Mouse (Mus musculus) heart, embryonic 12.5 days (tissue): Measurements from ENCODE around the gene Ptpn23. TPM values are rescaled to one million over a fixed set of nuclear protein-coding genes. Genes with fewer than 3 reads are reported as not detected.
A peak's percentile ranks its signal among the peaks of the same experiment; 100 is the strongest.

Experiments
- ATAC-seq: fragments of 200-750 bp; cut with Nextera tagmentation; 2 replicates; pipeline ENCODE4 v1.8.0; 2017; ENCODE audit warnings: moderate TSS enrichment, moderate library complexity; ENCODE audit not compliant: insufficient number of reproducible peaks, low FRiP score
- H3K27ac ChIP-seq: fragments of 300-500 bp; sonication (generic); 2 replicates; pipeline ENCODE4 v1.5.1; 2016; ENCODE audit warnings: mild to moderate bottlenecking, moderate library complexity; ENCODE audit not compliant: poor library complexity, severe bottlenecking
- H3K27me3 ChIP-seq: fragments of 300-500 bp; sonication (generic); replicated peaks from 2 replicates; pipeline ENCODE4 v1.6.1; 2016; ENCODE audit warnings: mild to moderate bottlenecking, moderate library complexity
- H3K36me3 ChIP-seq: fragments of 300-500 bp; sonication (generic); 2 replicates; pipeline ENCODE4 v1.6.1; 2016; ENCODE audit warnings: mild to moderate bottlenecking, moderate library complexity
- H3K4me1 ChIP-seq: fragments of 300-500 bp; sonication (generic); replicated peaks from 2 replicates; pipeline ENCODE4 v1.6.1; 2016; ENCODE audit warnings: mild to moderate bottlenecking
- H3K4me2 ChIP-seq: fragments of 300-500 bp; sonication (generic); 2 replicates; pipeline ENCODE4 v1.6.1; 2016; ENCODE audit warnings: mild to moderate bottlenecking, moderate library complexity
- H3K4me3 ChIP-seq: fragments of 300-500 bp; sonication (generic); 2 replicates; pipeline ENCODE4 v1.5.1; 2016; ENCODE audit warnings: mild to moderate bottlenecking
- H3K9ac ChIP-seq: fragments of 300-500 bp; sonication (generic); 2 replicates; pipeline ENCODE4 v1.6.1; 2016; ENCODE audit warnings: mild to moderate bottlenecking, moderate library complexity
- H3K9me3 ChIP-seq: fragments of 300-500 bp; sonication (generic); replicated peaks from 2 replicates; pipeline ENCODE4 v1.6.1; 2016; ENCODE audit warnings: mild to moderate bottlenecking, moderate library complexity
- WGBS: fragments of 180-500 bp; shearing (Covaris S2); methylation state at CpG from one replicate; pipeline ENCODE4 v1.1.7; 2016; 5-methylcytosine and 5-hydroxymethylcytosine counted together
- polyA plus RNA-seq: library from polyadenylated mRNA; unstranded; fragments of >200 nt; fragmentation: Nextera tagmentation; extraction: Ambion mirVana; gene quantifications from 2 replicates; pipeline ENCODE4 v1.2.1, GENCODE M21; 2016

Ptpn23 gene
- polyA plus RNA-seq = 13.6 and 14.0 TPM in 2 replicates

GRCm38 (mm10) chr9:110408099-110408773, at the start of gene Ptpn23:
Gene Ptpn23 (minus strand): TSS chr9:110408213.
- H3K36me3 ChIP-seq = 0 out of 2 replicates have a peak, but pooled peaks cover 18% of the 10 kb centered on the region
- ATAC-seq = peak; percentile 97

GRCm38 (mm10) chr9:110452523-110452922, 44.5 kb upstream of the Ptpn23 start:
- Histone ChIP-seq H3K4me1 (peaks cover 4% of the 10 kb centered on the region; the same call in 1 of the 2 replicates), H3K4me2 (no peak overlapping the region), H3K9ac (no peak overlapping the region), H3K9me3 (no peaks in the 10 kb centered on the region), H3K27ac (no peak overlapping the region), H3K27me3 (no peaks in the 10 kb centered on the region), H3K4me3 (no peak overlapping the region), H3K36me3 (peaks cover 19% of the 10 kb centered on the region)
- ATAC-seq = no peak
- 69% methylated on average over 3 of the region's 3 CpGs for whole genome bisulfite sequencing

More at GRCm38 (mm10) chr9:110408099-110408773, at the start of gene Ptpn23:
- peaks cover 15% of the 10 kb centered on the region for H3K4me1 ChIP-seq
- H3K4me3 ChIP-seq = peak within 1 kb of the TSS; percentile 91
- H3K4me2 ChIP-seq = peak within 1 kb of the TSS; percentile 90
- no peaks in the 10 kb centered on the region for H3K27me3 ChIP-seq
- H3K27ac ChIP-seq = peak within 1 kb of the TSS; percentile 76
- under 1% methylated on average over 38 of the region's 39 CpGs for WGBS
- peak within 1 kb of the TSS; percentile 89 for H3K9ac ChIP-seq
- no peaks in the 10 kb centered on the region for H3K9me3 ChIP-seq

- no peak overlapping the region for H3K4me3 ChIP-seq
- peak; percentile 33; the same call in 1 of the 2 replicates for ATAC-seq
- no peak overlapping the region for H3K4me2 ChIP-seq
- no peaks in the 10 kb centered on the region for H3K27me3 ChIP-seq
- no peaks in the 10 kb centered on the region for H3K4me1 ChIP-seq
- H3K27ac ChIP-seq = no peak overlapping the region
- H3K9me3 ChIP-seq = no peaks in the 10 kb centered on the region
- 32% methylated on average over 11 of the region's 11 CpGs for WGBS
- H3K36me3 ChIP-seq = peaks cover 25% of the 10 kb centered on the region
- no peak overlapping the region for H3K9ac ChIP-seq
These were observed 41.0 kb upstream of the Ptpn23 start for GRCm38 (mm10) chr9:110448857-110449617.

GRCm38 (mm10) chr9:110448356-110448755, 40.3 kb upstream of the Ptpn23 start:
- Histone ChIP-seq H3K9ac (no peak overlapping the region), H3K4me1 (no peaks in the 10 kb centered on the region)

GRCm38 (mm10) chr9:110440559-110440958, 32.5 kb upstream of the Ptpn23 start:
- H3K4me3 ChIP-seq = no peak overlapping the region
- H3K9me3 ChIP-seq = no peaks in the 10 kb centered on the region
- H3K36me3 ChIP-seq = peaks cover 55% of the 10 kb centered on the region
- H3K9ac ChIP-seq = no peak overlapping the region
- ATAC-seq = no peak
- no peaks in the 10 kb centered on the region for H3K27me3 ChIP-seq
- no peaks in the 10 kb centered on the region for H3K4me1 ChIP-seq
- H3K27ac ChIP-seq = no peak overlapping the region
- 87% methylated on average over 6 of the region's 6 CpGs for WGBS
- no peak overlapping the region for H3K4me2 ChIP-seq

More at GRCm38 (mm10) chr9:110448356-110448755, 40.3 kb upstream of the Ptpn23 start:
- Histone ChIP-seq H3K9me3 (no peaks in the 10 kb centered on the region), H3K27me3 (no peaks in the 10 kb centered on the region), H3K4me3 (no peak overlapping the region), H3K27ac (no peak overlapping the region), H3K36me3 (peaks cover 30% of the 10 kb centered on the region), H3K4me2 (no peak overlapping the region)
- no peak for ATAC-seq
- 79% methylated on average over 15 of the region's 15 CpGs for WGBS

GRCm38 (mm10) chr9:110440049-110440448, 32.0 kb upstream of the Ptpn23 start:
- no peak overlapping the region for H3K4me3 ChIP-seq
- no peaks in the 10 kb centered on the region for H3K9me3 ChIP-seq
- no peaks in the 10 kb centered on the region for H3K4me1 ChIP-seq
- no peak overlapping the region for H3K27ac ChIP-seq
- peaks cover 60% of the 10 kb centered on the region for H3K36me3 ChIP-seq
- ATAC-seq = no peak
- no peak overlapping the region for H3K4me2 ChIP-seq
- WGBS = 49% methylated on average over 5 of the region's 5 CpGs
- H3K9ac ChIP-seq = no peak overlapping the region
- no peaks in the 10 kb centered on the region for H3K27me3 ChIP-seq

- WGBS = 90% methylated on average over 11 of the region's 11 CpGs
- no peak overlapping the region for H3K4me2 ChIP-seq
- peaks cover 55% of the 10 kb centered on the region for H3K36me3 ChIP-seq
- H3K9me3 ChIP-seq = no peaks in the 10 kb centered on the region
- H3K27me3 ChIP-seq = no peaks in the 10 kb centered on the region
- H3K4me3 ChIP-seq = no peak overlapping the region
- no peak overlapping the region for H3K9ac ChIP-seq
- no peak for ATAC-seq
- H3K27ac ChIP-seq = no peak overlapping the region
- no peaks in the 10 kb centered on the region for H3K4me1 ChIP-seq
These were observed 28.0 kb upstream of the Ptpn23 start for GRCm38 (mm10) chr9:110436041-110436440.

DNA sequence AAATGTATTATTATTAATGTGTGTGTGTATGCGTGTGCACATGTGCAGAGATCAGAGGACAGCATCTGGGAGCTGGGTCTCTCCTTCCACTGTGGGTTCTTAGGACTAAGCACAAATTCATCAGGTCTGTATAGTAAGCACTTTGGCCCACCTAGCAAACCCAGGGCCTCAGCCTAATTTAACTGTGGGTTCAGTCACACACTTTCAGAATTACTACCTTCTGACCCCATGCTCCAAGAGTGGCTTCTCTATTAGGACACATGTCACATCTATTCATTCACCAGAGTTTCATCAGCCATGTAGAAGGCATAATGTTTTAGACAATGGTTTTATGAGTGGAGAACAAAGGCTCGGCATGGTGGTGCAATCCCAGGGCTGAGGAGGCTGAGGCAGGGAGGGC, 25.0 kb upstream of the Ptpn23 start:
- no peak for ATAC-seq
- WGBS = 90% methylated on average over 2 of the region's 2 CpGs
- Histone ChIP-seq H3K9me3 (no peaks in the 10 kb centered on the region), H3K4me3 (no peak overlapping the region), H3K27ac (no peak overlapping the region), H3K36me3 (peaks cover 71% of the 10 kb centered on the region), H3K9ac (no peak overlapping the region), H3K4me2 (no peak overlapping the region), H3K4me1 (no peaks in the 10 kb centered on the region), H3K27me3 (no peaks in the 10 kb centered on the region)

- Histone ChIP-seq H3K36me3 (peaks cover 68% of the 10 kb centered on the region), H3K27ac (no peak overlapping the region), H3K27me3 (no peaks in the 10 kb centered on the region), H3K9me3 (no peaks in the 10 kb centered on the region), H3K4me3 (no peak overlapping the region), H3K4me2 (no peak overlapping the region), H3K9ac (no peak overlapping the region), H3K4me1 (no peaks in the 10 kb centered on the region)
- 64% methylated on average over 8 of the region's 8 CpGs for WGBS
- ATAC-seq = no peak
These were observed 23.2 kb upstream of the Ptpn23 start for GRCm38 (mm10) chr9:110431241-110431640.

GRCm38 (mm10) chr9:110419511-110420112, 11.6 kb upstream of the Ptpn23 start, which contains the start of gene Ngp:
Gene Ngp (plus strand): TSS chr9:110419747.
- no peaks in the 10 kb centered on the region for H3K36me3 ChIP-seq
- H3K9me3 ChIP-seq = no peaks in the 10 kb centered on the region
- no peak within 1 kb of the TSS for H3K4me3 ChIP-seq
- no peak for ATAC-seq
- no peak within 1 kb of the TSS for H3K4me2 ChIP-seq
- no peak within 1 kb of the TSS for H3K9ac ChIP-seq
- no peaks in the 10 kb centered on the region for H3K4me1 ChIP-seq
- WGBS = 84% methylated on average over 12 of the region's 12 CpGs
- H3K27me3 ChIP-seq = no peaks in the 10 kb centered on the region; the same call in 1 of the 2 replicates
- H3K27ac ChIP-seq = no peak within 1 kb of the TSS

DNA sequence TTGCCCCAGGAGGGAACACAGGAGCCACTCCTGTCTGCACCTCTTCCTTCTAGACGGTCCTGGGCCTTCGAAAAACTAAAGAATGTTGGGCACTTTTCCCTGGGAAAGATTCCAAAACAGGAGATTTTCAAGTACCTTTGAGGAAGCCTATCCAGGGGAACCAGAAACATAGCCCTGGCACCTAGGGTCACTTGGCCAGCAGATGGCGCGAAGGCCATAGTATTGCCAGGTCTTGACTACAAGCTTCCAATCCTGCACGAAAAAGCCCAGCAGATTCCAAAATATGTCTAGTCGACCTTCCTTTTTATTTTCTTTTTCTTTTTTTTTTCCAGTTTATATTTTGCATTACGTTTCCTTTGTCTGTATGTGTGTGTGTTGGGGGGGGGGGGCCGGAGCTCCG, 5.8 kb upstream of the Ptpn23 start:
- H3K9me3 ChIP-seq = no peaks in the 10 kb centered on the region
- no peak overlapping the region for H3K4me3 ChIP-seq
- H3K27ac ChIP-seq = no peak overlapping the region
- WGBS = 45% methylated on average over 9 of the region's 9 CpGs
- H3K4me1 ChIP-seq = peaks cover 3% of the 10 kb centered on the region; the same call in 1 of the 2 replicates
- no peaks in the 10 kb centered on the region for H3K36me3 ChIP-seq
- H3K9ac ChIP-seq = no peak overlapping the region
- ATAC-seq = no peak
- no peak overlapping the region for H3K4me2 ChIP-seq
- H3K27me3 ChIP-seq = no peaks in the 10 kb centered on the region; the same call in 1 of the 2 replicates
